15 mouse cellular contexts compared by ENCODE assay signal in the genomic region with DNA sequence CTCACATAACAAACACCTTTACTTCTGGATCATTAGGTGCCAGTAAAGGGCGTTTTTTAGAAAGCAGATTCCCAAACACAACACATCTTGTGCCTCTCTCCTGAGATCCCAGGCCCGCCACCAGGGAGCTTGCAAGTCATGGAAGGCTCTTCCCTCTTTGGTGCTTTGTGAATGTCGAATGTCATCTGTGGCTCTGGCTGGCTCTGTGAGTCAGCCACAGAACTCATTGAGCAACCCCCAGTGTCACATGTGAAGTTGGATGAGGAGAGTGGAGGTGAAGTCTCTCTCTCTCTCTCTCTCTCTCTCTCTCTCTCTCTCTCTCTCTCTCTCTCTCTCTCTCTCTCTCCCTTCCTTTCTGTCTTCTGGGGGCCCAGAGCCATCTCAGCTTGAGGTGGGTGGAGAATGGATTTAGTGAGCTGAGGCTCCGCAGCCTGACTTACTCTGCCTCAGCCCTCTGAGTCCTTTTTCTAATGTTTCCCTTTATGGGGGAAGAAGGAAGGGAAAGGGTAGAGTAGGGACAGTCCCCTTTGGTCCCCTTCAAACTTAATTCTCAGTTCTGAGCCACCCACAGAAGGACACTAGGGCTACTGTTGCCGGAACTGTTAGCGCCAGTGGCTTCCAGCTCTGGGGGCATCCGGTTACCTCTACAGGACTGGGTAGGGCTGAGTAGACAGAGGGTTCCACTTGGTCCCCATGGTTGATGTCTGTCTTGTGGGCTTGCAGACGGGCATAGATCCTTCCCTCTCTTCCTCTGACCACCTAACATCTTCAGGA. TPM values are rescaled to one million over a fixed set of nuclear protein-coding genes. Genes with fewer than 3 reads are reported as not detected.
DNase-seq lines count a peak whose midpoint lies in the region; ATAC-seq and TF ChIP-seq lines count a peak whose summit lies in the region.
"Had no signal": no experiment of that assay in that cellular context is flagged by ENCODE, and none has a peak within 500 bp of the region (broad histone marks: within the 10 kb centered on the region; RNA-seq: fewer than 3 reads in every experiment).

No protein-coding gene starts in this region.

- no peaks in the 10 kb centered on the region for H3K9me3 ChIP-seq in liver, embryonic 12.5 days (replicated peaks)
- H3K9me3 ChIP-seq in embryonic facial prominence, embryonic 13.5 days: no peaks in the 10 kb centered on the region
- H3K9me3 ChIP-seq: limb, embryonic 15.5 days had no signal

- no peak for TF ChIP-seq POLR2A in liver, adult 2 months (IDR thresholded peaks at IDR 0.05; ENCODE audit: extremely low read depth, insufficient read depth, low read length)

- no peak overlapping the region for H3K4me3 ChIP-seq in liver, adult 2 months (ENCODE audit: insufficient read depth, low read depth, low read length)
- H3K4me3 ChIP-seq in liver, embryonic 12.5 days: no peak overlapping the region
- H3K4me3 ChIP-seq in embryonic facial prominence, embryonic 13.5 days: no peak overlapping the region
- H3K4me3 ChIP-seq: limb, embryonic 15.5 days had no signal

- no peak for ATAC-seq in liver, embryonic 12.5 days
- peak; percentile 41 for ATAC-seq in activated CD4-positive, CD25-positive, alpha-beta regulatory T cell, adult 4 months
- no peak for ATAC-seq in embryonic facial prominence, embryonic 13.5 days (ENCODE audit: insufficient number of reproducible peaks, insufficient read depth, low FRiP score, low TSS enrichment, low read depth)
- ATAC-seq in megakaryocyte, adult 5-6 weeks (ENCODE audit: poor library complexity, severe bottlenecking): peak; percentile 65
- ATAC-seq: forebrain, embryonic 14.5 days; midbrain, embryonic 16.5 days had no signal

- H3K27me3 ChIP-seq in liver, adult 2 months (ENCODE audit: control insufficient read depth, insufficient read depth, low read length): no peaks in the 10 kb centered on the region
- H3K27me3 ChIP-seq in liver, embryonic 12.5 days (replicated peaks): peaks cover 18% of the 10 kb centered on the region; the same call in 1 of the 2 replicates
- H3K27me3 ChIP-seq in embryonic facial prominence, embryonic 13.5 days: no peaks in the 10 kb centered on the region
- H3K27me3 ChIP-seq: limb, embryonic 15.5 days had no signal

- no peak overlapping the region for H3K27ac ChIP-seq in liver, adult 2 months (replicated peaks; ENCODE audit: insufficient read depth, low read depth, low read length)
- no peak overlapping the region for H3K27ac ChIP-seq in liver, embryonic 12.5 days
- peak overlapping the region; percentile 16; the same call in 1 of the 2 replicates for H3K27ac ChIP-seq in embryonic facial prominence, embryonic 13.5 days

- WGBS in liver, adult 2 months: 66% methylated on average over 8 of the region's 8 CpGs
- WGBS in liver, embryonic 12.5 days (ENCODE audit: insufficient replicate concordance): 65% methylated on average over 8 of the region's 8 CpGs
- WGBS in embryonic facial prominence, embryonic 13.5 days: 72% methylated on average over 8 of the region's 8 CpGs

- peak; percentile 70 for DNase-seq in liver, adult 2 months (ENCODE audit: extremely low read depth, low read depth, low spot score)
- DNase-seq in heart, postnatal 25 days (ENCODE audit: low spot score): no peak
- DNase-seq in right cerebral cortex, postnatal 14 days: no peak
- DNase-seq: cerebellum, adult 9-11 months; kidney, postnatal 10 days; lung, postnatal 14 days; right cerebral cortex, adult 18-20 months; thymus, adult 18-20 months had no signal

- no peak overlapping the region for H3K9ac ChIP-seq in liver, adult 2 months (ENCODE audit: low read depth, low read length)
- no peak overlapping the region for H3K9ac ChIP-seq in liver, embryonic 12.5 days
- no peak overlapping the region for H3K9ac ChIP-seq in embryonic facial prominence, embryonic 13.5 days
- H3K9ac ChIP-seq: limb, embryonic 15.5 days had no signal

- TF ChIP-seq CTCF in liver, adult 2 months (IDR thresholded peaks at IDR 0.05; ENCODE audit: low read depth, low read length): no peak

- no peak overlapping the region for H3K4me2 ChIP-seq in liver, embryonic 12.5 days
- no peak overlapping the region for H3K4me2 ChIP-seq in embryonic facial prominence, embryonic 13.5 days
- H3K4me2 ChIP-seq: limb, embryonic 15.5 days had no signal

- intact Hi-C loops in heart, postnatal 25 days (cut with DNase I): no loop called here

- peaks cover 3% of the 10 kb centered on the region; the same call in 1 of the 2 replicates for H3K36me3 ChIP-seq in liver, adult 2 months (ENCODE audit: control insufficient read depth, insufficient read depth, low read length)
- no peaks in the 10 kb centered on the region for H3K36me3 ChIP-seq in liver, embryonic 12.5 days
- peaks cover 9% of the 10 kb centered on the region for H3K36me3 ChIP-seq in embryonic facial prominence, embryonic 13.5 days

- peaks cover 89% of the 10 kb centered on the region for H3K79me2 ChIP-seq in liver, adult 2 months (ENCODE audit: control insufficient read depth, insufficient read depth, low read length)

- peaks cover 32% of the 10 kb centered on the region for H3K4me1 ChIP-seq in liver, adult 2 months (ENCODE audit: control insufficient read depth, insufficient read depth, low read length)
- H3K4me1 ChIP-seq in liver, embryonic 12.5 days: peaks cover 42% of the 10 kb centered on the region
- H3K4me1 ChIP-seq in embryonic facial prominence, embryonic 13.5 days: peaks cover 66% of the 10 kb centered on the region

RNA-seq across cellular contexts. Expression of gene Ece1, which starts 17.5 kb away (rescaled TPM):
- 430 and 630 TPM in 2 replicates for total RNA-seq in liver, adult 2 months (2014; rRNA removed)
- 55.2 and 213 TPM in 2 replicates for polyA plus RNA-seq in liver, adult 2 months (2012; rRNA removed)
- 17.8 and 18.5 TPM in 2 replicates for polyA plus RNA-seq in liver, embryonic 12.5 days (2016; fragmentation: Nextera tagmentation; extraction: Ambion mirVana)
- 10 to 100 TPM; 17.2 to 18.6 TPM for polyA plus RNA-seq in activated CD4-positive, CD25-positive, alpha-beta regulatory T cell, adult 4 months (2017; shearing (Covaris generic))
- polyA plus RNA-seq in embryonic facial prominence, embryonic 13.5 days (2015; fragmentation: Nextera tagmentation; extraction: Ambion mirVana): 49.9 and 65.0 TPM in 2 replicates
- total RNA-seq in megakaryocyte, adult 5-6 weeks (2015): 19.7 and 25.4 TPM in 2 replicates
- 12.5 and 15.9 TPM in 2 replicates for total RNA-seq in megakaryocyte, adult 5-6 weeks (2017)
- 100 to 1,000 TPM in 1 of 2 experiments, 10 to 100 TPM in 1; 91.2 to 111 TPM for total RNA-seq in heart, postnatal 25 days (2021)

Comparison
In these comparisons a context has a peak if more than half of its experiments do, and no peak if none do; other contexts are left out.
1. ATAC-seq: peak in activated CD4-positive, CD25-positive, alpha-beta regulatory T cell, adult 4 months (single experiment) and megakaryocyte, adult 5-6 weeks (single experiment); none in liver, embryonic 12.5 days (single experiment) and embryonic facial prominence, embryonic 13.5 days (single experiment).